Mouse (Mus musculus) midbrain, embryonic 11.5 days (tissue): ENCODE measurements around the gene Gm3045. TPM values are rescaled to one million over a fixed set of nuclear protein-coding genes. Genes with fewer than 3 reads are reported as not detected.

Source experiments
- ATAC-seq: fragments of 200-750 bp; cut with Nextera tagmentation; 2 replicates; pipeline ENCODE4 v1.8.0; 2017; ENCODE audit warnings: moderate TSS enrichment, moderate library complexity; ENCODE audit not compliant: low FRiP score
- DNase-seq: peaks from one replicate; pipeline ENCODE4 v3.0.0; 2015; ENCODE audit warnings: low spot score; ENCODE audit errors: missing footprints
- H3K27ac ChIP-seq: fragments of 300-500 bp; sonication (generic); 2 replicates; pipeline ENCODE4 v1.5.1; 2014; ENCODE audit warnings: low read depth, low read length
- H3K27me3 ChIP-seq: fragments of 300-500 bp; sonication (generic); 2 replicates; pipeline ENCODE4 v1.6.1; 2014; ENCODE audit warnings: mild to moderate bottlenecking, low read length, moderate library complexity, mixed read lengths; ENCODE audit not compliant: control insufficient read depth, insufficient read depth
- H3K36me3 ChIP-seq: fragments of 300-500 bp; sonication (generic); 2 replicates; pipeline ENCODE4 v1.6.1; 2014; ENCODE audit warnings: mild to moderate bottlenecking, low read length, moderate library complexity, mixed read lengths; ENCODE audit not compliant: control insufficient read depth, insufficient read depth
- H3K4me1 ChIP-seq: fragments of 300-500 bp; sonication (generic); 2 replicates; pipeline ENCODE4 v1.6.1; 2014; ENCODE audit warnings: low read length; ENCODE audit not compliant: control insufficient read depth, insufficient read depth
- H3K4me2 ChIP-seq: fragments of 300-500 bp; sonication (generic); 2 replicates; pipeline ENCODE4 v1.6.1; 2014; ENCODE audit warnings: mild to moderate bottlenecking, moderate library complexity
- H3K4me3 ChIP-seq: fragments of 300-500 bp; sonication (generic); 2 replicates; pipeline ENCODE4 v1.5.1; 2014; ENCODE audit warnings: low read depth, low read length
- H3K9ac ChIP-seq: fragments of 300-500 bp; sonication (generic); 2 replicates; pipeline ENCODE4 v1.6.1; 2014; ENCODE audit warnings: low read length
- H3K9me3 ChIP-seq: fragments of 300-500 bp; sonication (generic); 2 replicates; pipeline ENCODE4 v1.6.1; 2016; ENCODE audit warnings: low read length; ENCODE audit not compliant: control insufficient read depth
- WGBS: fragments of 180-500 bp; shearing (Covaris S2); extraction: QIAGEN DNeasy Blood & Tissue Kit; methylation state at CpG from one replicate; pipeline ENCODE4 v1.1.7; 2014; 5-methylcytosine and 5-hydroxymethylcytosine counted together
- polyA plus RNA-seq: library from polyadenylated mRNA; unstranded; fragments of >200 nt; fragmentation: Nextera tagmentation; extraction: Ambion mirVana; gene quantifications from 2 replicates; pipeline ENCODE4 v1.2.1, GENCODE M21; 2014

Gene Gm3045
- polyA plus RNA-seq, 1 experiment from 2014 or later = not detected

DNA sequence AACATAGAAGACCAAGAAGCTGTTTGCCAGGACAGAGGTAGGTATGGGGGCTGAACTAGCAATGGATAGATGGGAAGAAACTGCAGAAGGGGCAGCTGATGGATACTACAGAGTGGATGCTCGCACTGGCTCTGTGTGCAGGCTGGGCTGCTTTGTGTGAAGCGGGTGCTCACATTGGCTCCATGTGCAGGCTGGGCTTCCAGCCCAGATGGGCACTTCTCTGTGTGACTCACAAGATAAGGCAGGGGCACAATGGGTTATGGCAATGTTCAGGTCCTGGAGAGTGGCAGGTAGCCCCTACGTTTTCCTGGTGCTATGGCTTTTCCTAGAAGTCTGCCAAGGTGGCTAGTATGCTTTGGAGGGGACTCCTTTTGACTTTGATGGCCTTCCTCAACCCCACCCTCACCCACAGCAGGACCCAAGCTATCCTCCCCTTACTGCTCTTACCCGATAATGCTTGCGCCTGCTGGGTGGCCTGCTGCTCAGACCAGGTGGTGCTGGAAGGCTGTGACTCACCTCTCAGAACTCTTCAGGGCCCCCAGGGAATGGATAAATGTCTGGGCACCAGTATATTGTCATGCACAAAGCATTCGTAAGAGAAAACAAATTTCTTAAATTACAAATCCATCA lies 21.8 kb upstream of the Gm3045 start:
- Histone ChIP-seq H3K4me1 (no peaks in the 10 kb centered on the region), H3K27me3 (no peaks in the 10 kb centered on the region), H3K4me2 (no peak overlapping the region), H3K27ac (no peak overlapping the region), H3K9ac (no peak overlapping the region), H3K4me3 (no peak overlapping the region), H3K36me3 (no peaks in the 10 kb centered on the region), H3K9me3 (no peaks in the 10 kb centered on the region)
- ATAC-seq = no peak
- no peak for DNase-seq
- 73% methylated on average over 6 of the region's 6 CpGs for WGBS

- Histone ChIP-seq H3K4me2 (no peak overlapping the region), H3K4me3 (no peak overlapping the region), H3K4me1 (peaks cover 6% of the 10 kb centered on the region), H3K27ac (no peak overlapping the region), H3K9me3 (0 out of 2 replicates have a peak, but pooled peaks cover 3% of the 10 kb centered on the region), H3K27me3 (no peaks in the 10 kb centered on the region), H3K9ac (no peak overlapping the region), H3K36me3 (no peaks in the 10 kb centered on the region)
- 86% methylated on average over 9 of the region's 9 CpGs for whole genome bisulfite sequencing
- DNase-seq (no peak), ATAC-seq (no peak)
Observed at GRCm38 (mm10) chr13:56412286-56412873, 14.0 kb upstream of the Gm3045 start.

DNA sequence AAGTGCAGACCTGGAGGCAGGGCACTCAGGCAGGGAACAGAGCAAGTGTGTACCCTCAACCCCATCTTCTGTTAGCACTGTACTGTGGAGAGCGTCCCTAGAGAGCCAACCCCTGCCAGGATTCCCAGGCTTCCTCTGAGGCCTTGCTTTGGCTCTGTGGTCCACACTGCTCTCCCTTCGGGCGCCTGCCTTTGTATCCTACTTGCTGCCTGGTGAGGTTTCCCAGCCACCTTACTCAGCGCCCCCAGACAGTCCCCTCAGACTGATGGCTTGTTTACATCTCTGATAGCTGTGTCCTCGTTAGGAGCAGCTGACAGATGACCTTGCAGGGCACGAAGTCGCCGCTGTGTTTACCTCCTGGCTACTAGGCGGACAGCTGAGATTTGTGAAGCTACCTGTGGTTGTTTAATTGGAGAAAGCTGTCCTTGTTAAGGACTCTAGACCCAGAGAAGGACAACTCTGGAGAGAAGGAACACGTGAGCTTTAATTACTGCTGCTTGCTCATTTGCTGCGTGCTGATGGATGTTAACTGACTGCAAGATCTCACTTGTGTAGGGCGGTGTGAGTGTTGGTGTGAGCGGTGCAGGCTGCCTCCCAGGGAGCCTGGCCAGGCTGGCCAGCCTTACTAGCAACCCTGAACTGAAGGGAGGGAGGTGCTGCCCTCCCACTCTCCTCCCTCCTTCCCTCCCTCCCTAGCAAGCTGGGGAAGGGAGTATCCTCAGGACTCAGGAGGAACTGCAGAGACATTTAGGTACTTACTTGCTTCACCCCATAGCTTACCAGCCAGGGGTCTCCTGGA lies 7.5 kb upstream of the Gm3045 start:
- DNase-seq (no peak), ATAC-seq (no peak)
- Histone ChIP-seq H3K9me3 (0 out of 2 replicates have a peak, but pooled peaks cover under 1% of the 10 kb centered on the region), H3K27ac (no peak overlapping the region), H3K9ac (no peak overlapping the region), H3K4me1 (peaks cover 6% of the 10 kb centered on the region), H3K36me3 (no peaks in the 10 kb centered on the region), H3K4me2 (no peak overlapping the region), H3K4me3 (no peak overlapping the region), H3K27me3 (0 out of 2 replicates have a peak, but pooled peaks cover 2% of the 10 kb centered on the region)
- WGBS = 53% methylated on average over 13 of the region's 13 CpGs

GRCm38 (mm10) chr13:56419538-56419937 lies 6.9 kb upstream of the Gm3045 start:
- Histone ChIP-seq H3K27me3 (0 out of 2 replicates have a peak, but pooled peaks cover 2% of the 10 kb centered on the region), H3K36me3 (no peaks in the 10 kb centered on the region), H3K9me3 (no peaks in the 10 kb centered on the region), H3K4me2 (no peak overlapping the region), H3K4me1 (peaks cover 5% of the 10 kb centered on the region), H3K9ac (no peak overlapping the region), H3K27ac (no peak overlapping the region), H3K4me3 (no peak overlapping the region)
- DNase-seq = no peak
- 73% methylated on average over 6 of the region's 6 CpGs for WGBS
- no peak for ATAC-seq

DNA sequence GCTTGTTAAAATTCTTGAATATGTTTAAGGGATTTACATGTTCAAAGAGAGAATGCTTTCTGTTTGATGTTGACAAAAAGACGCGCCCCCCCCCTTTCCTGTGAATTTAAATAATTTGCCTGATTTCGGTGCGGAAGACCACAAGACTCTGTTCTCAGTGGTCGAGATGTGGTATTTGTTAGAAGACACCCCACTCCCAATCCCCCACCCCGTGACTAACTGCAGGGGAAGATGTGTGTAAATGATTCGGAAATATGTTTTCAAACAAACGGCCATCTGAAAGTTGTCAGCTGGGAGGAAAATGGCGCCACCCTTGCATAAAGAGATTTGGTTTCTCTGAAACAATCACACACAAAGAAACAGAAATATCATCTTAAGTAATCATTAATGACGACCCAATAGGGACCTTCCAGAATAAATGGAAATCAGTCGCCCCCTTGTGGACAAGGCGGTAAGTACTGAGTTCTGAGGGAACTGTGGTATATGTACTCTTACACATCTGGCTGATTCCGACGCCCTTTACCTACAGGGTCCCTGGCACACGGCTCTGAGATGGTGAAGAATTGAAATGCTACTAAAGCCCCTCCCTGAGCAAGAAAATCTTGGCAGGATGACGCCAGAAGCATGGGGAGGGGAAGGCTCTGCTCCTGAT lies 4.2 kb upstream of the Gm3045 start:
- H3K36me3 ChIP-seq = no peaks in the 10 kb centered on the region
- no peaks in the 10 kb centered on the region for H3K9me3 ChIP-seq
- H3K27ac ChIP-seq = no peak overlapping the region
- peaks cover 2% of the 10 kb centered on the region; the same call in 1 of the 2 replicates for H3K27me3 ChIP-seq
- no peak overlapping the region for H3K4me2 ChIP-seq
- no peak overlapping the region for H3K4me3 ChIP-seq
- WGBS = 24% methylated on average over 16 of the region's 16 CpGs
- ATAC-seq (peak; percentile 54), DNase-seq (peak; percentile 97)
- H3K4me1 ChIP-seq = 0 out of 2 replicates have a peak, but pooled peaks cover 2% of the 10 kb centered on the region
- no peak overlapping the region for H3K9ac ChIP-seq

DNA sequence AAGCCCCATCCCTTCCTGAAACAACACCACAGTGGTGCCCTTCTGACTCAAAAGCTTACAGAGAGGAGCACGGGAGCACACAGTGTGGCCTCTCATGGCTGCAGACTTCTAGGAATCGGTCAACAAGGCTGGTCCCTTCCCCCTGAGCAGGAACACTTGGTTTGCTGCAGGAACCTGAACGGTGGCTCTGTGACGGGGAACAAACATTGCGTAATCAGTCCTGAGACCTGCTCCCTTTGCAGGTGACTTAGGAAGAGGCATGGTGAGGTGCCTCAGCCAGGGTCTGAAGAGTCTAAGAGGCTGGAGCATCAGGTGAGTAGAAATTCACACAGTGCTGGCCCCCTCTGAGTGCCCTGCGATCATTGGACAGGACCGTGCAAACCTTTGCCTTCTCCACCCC lies 463 bp upstream of the Gm3045 start:
- DNase-seq = no peak
- H3K9ac ChIP-seq = no peak overlapping the region
- 79% methylated on average over 7 of the region's 7 CpGs for WGBS

GRCm38 (mm10) chr13:56428724-56429500 lies 2.5 kb downstream of the Gm3045 start:
- Histone ChIP-seq H3K4me2 (no peak overlapping the region), H3K4me3 (no peak overlapping the region), H3K4me1 (peaks cover 5% of the 10 kb centered on the region; the same call in 1 of the 2 replicates), H3K27me3 (no peaks in the 10 kb centered on the region; the same call in 1 of the 2 replicates), H3K9ac (no peak overlapping the region), H3K9me3 (no peaks in the 10 kb centered on the region), H3K27ac (no peak overlapping the region), H3K36me3 (no peaks in the 10 kb centered on the region)
- DNase-seq = peak; percentile 99
- peak; percentile 80 for ATAC-seq
- 28% methylated on average over 16 of the region's 16 CpGs for WGBS

More for the DNA sequence above, 463 bp upstream of the Gm3045 start:
- Histone ChIP-seq H3K9me3 (no peaks in the 10 kb centered on the region), H3K36me3 (no peaks in the 10 kb centered on the region), H3K4me3 (no peak overlapping the region), H3K4me1 (0 out of 2 replicates have a peak, but pooled peaks cover 2% of the 10 kb centered on the region), H3K27ac (no peak overlapping the region), H3K27me3 (peaks cover 2% of the 10 kb centered on the region; the same call in 1 of the 2 replicates), H3K4me2 (no peak overlapping the region)
- no peak for ATAC-seq

- H3K27me3 ChIP-seq = peaks cover 8% of the 10 kb centered on the region; the same call in 1 of the 2 replicates
- no peak overlapping the region for H3K27ac ChIP-seq
- no peaks in the 10 kb centered on the region for H3K9me3 ChIP-seq
- no peak for ATAC-seq
- H3K9ac ChIP-seq = no peak overlapping the region
- no peaks in the 10 kb centered on the region for H3K36me3 ChIP-seq
- H3K4me1 ChIP-seq = peaks cover 7% of the 10 kb centered on the region; the same call in 1 of the 2 replicates
- WGBS = 87% methylated on average over 11 of the region's 12 CpGs
- DNase-seq = no peak
- H3K4me3 ChIP-seq = no peak overlapping the region
- H3K4me2 ChIP-seq = no peak overlapping the region
Observed at GRCm38 (mm10) chr13:56432496-56432895, 6.1 kb downstream of the Gm3045 start.
